In genomic region chr11:31780969-31781368, GRCm38 (mm10) we compare ENCODE assay signal across 21 mouse cellular contexts.
DNase-seq lines count a peak whose midpoint lies in the region; ATAC-seq and TF ChIP-seq lines count a peak whose summit lies in the region.
"Had no signal": no experiment of that assay in that cellular context is flagged by ENCODE, and none has a peak within 500 bp of the region (broad histone marks: within the 10 kb centered on the region; RNA-seq: fewer than 3 reads in every experiment).

No protein-coding gene starts in this region.

- 0 out of 2 replicates have a peak, but pooled peaks have one; percentile 67 for ATAC-seq in intestine, embryonic 15.5 days
- ATAC-seq in intestine, postnatal 0 days = no peak
- peak; percentile 92 for ATAC-seq in erythroid progenitor cell, adult 5-6 weeks (replicated peaks; ENCODE audit: low FRiP score, poor library complexity, severe bottlenecking)
- ATAC-seq in liver, embryonic 14.5 days (ENCODE audit: insufficient read depth) = peak; percentile 98
- peak; percentile 86; the same call in 1 of the 2 replicates for ATAC-seq in stomach, embryonic 15.5 days (ENCODE audit: insufficient read depth, low FRiP score, low read depth)
- no peak for ATAC-seq in lung, postnatal 0 days
- ATAC-seq: CD4-positive, CD25-positive, alpha-beta regulatory T cell, adult 4 months; forebrain, postnatal 0 days; midbrain, embryonic 15.5 days had no signal

- peak; percentile 61 for TF ChIP-seq EP300 in liver, embryonic 14.5 days (IDR thresholded peaks at IDR 0.05; ENCODE audit: low read depth)
- TF ChIP-seq EP300 in lung, postnatal 0 days (IDR thresholded peaks at IDR 0.05) = no peak

- H3K4me3 ChIP-seq in intestine, embryonic 15.5 days (replicated peaks) = no peak overlapping the region
- no peak overlapping the region for H3K4me3 ChIP-seq in intestine, postnatal 0 days (ENCODE audit: low read depth, low read length)
- H3K4me3 ChIP-seq in liver, embryonic 14.5 days (ENCODE audit: insufficient read depth in 1 of 2, low read depth in 2 of 2, low read length in 2 of 2) = peak overlapping the region in 1 of 2 experiments; percentile 22; a peak in 1 of 4 replicates
- no peak overlapping the region for H3K4me3 ChIP-seq in stomach, embryonic 15.5 days (replicated peaks)
- H3K4me3 ChIP-seq in lung, postnatal 0 days (ENCODE audit: low read depth, low read length) = no peak overlapping the region
- H3K4me3 ChIP-seq: forebrain, embryonic 10.5 days; hindbrain, embryonic 12.5 days; layer of hippocampus, adult 2 months; midbrain, embryonic 15.5 days; neural tube, embryonic 12.5 days had no signal

- H3K4me2 ChIP-seq in intestine, embryonic 15.5 days (replicated peaks) = no peak overlapping the region
- no peak overlapping the region for H3K4me2 ChIP-seq in intestine, postnatal 0 days (replicated peaks; ENCODE audit: low read depth)
- peak overlapping the region; percentile 58 for H3K4me2 ChIP-seq in liver, embryonic 14.5 days (ENCODE audit: low read depth)
- H3K4me2 ChIP-seq in stomach, embryonic 15.5 days = no peak overlapping the region
- no peak overlapping the region for H3K4me2 ChIP-seq in lung, postnatal 0 days (replicated peaks; ENCODE audit: low read depth, low read length)
- H3K4me2 ChIP-seq: hindbrain, embryonic 12.5 days; midbrain, embryonic 15.5 days; neural tube, embryonic 12.5 days had no signal

- no peak overlapping the region for H3K9ac ChIP-seq in intestine, embryonic 15.5 days
- no peak overlapping the region for H3K9ac ChIP-seq in intestine, postnatal 0 days (ENCODE audit: low read depth, low read length)
- H3K9ac ChIP-seq in liver, embryonic 14.5 days (replicated peaks) = peak overlapping the region; percentile 48
- no peak overlapping the region for H3K9ac ChIP-seq in stomach, embryonic 15.5 days
- H3K9ac ChIP-seq in lung, postnatal 0 days (replicated peaks; ENCODE audit: low read depth) = no peak overlapping the region
- H3K9ac ChIP-seq: forebrain, postnatal 0 days; hindbrain, embryonic 12.5 days; midbrain, embryonic 15.5 days; neural tube, embryonic 12.5 days had no signal

- TF ChIP-seq CTCF in intestine, postnatal 0 days (IDR thresholded peaks at IDR 0.05; ENCODE audit: low read depth) = no peak
- TF ChIP-seq CTCF in liver, embryonic 14.5 days (IDR thresholded peaks at IDR 0.05; ENCODE audit: low read depth) = no peak
- TF ChIP-seq CTCF in lung, postnatal 0 days (IDR thresholded peaks at IDR 0.05) = no peak

- no peaks in the 10 kb centered on the region for H3K4me1 ChIP-seq in intestine, embryonic 15.5 days (replicated peaks)
- 0 out of 2 replicates have a peak, but pooled peaks cover 3% of the 10 kb centered on the region for H3K4me1 ChIP-seq in intestine, postnatal 0 days (replicated peaks; ENCODE audit: control insufficient read depth, insufficient read depth, low read length)
- peaks cover 21 to 31% of the 10 kb centered on the region in 2 experiments for H3K4me1 ChIP-seq in liver, embryonic 14.5 days (replicated peaks; ENCODE audit: control insufficient read depth in 2 of 2, insufficient read depth in 2 of 2, low read length in 1 of 2)
- no peaks in the 10 kb centered on the region for H3K4me1 ChIP-seq in stomach, embryonic 15.5 days
- H3K4me1 ChIP-seq in lung, postnatal 0 days (ENCODE audit: insufficient read depth, low read depth, low read length) = no peaks in the 10 kb centered on the region
- H3K4me1 ChIP-seq: forebrain, embryonic 10.5 days; midbrain, embryonic 15.5 days; neural tube, embryonic 12.5 days had no signal

- intact Hi-C loops in left cerebral cortex, postnatal 10 days (cut with DNase I) = no loop called here

- peak; percentile 63 to 70 (median 68) for DNase-seq in liver, embryonic 14.5 days (ENCODE audit: low read depth in 3 of 3, low spot score in 3 of 3)
- DNase-seq in lung, postnatal 10 days = no peak
- no peak for DNase-seq in lung, postnatal 0 days (ENCODE audit: low spot score)
- DNase-seq in left cerebral cortex, postnatal 10 days (ENCODE audit: extremely low spot score in 1 of 2, low spot score in 2 of 2) = no peak
- DNase-seq: cerebellum, postnatal 25 days; forebrain, postnatal 0 days; gastrocnemius, postnatal 36 days; kidney, adult 8-10 months; kidney, postnatal 25 days; retina, postnatal 1 day; right cerebral cortex, postnatal 25 days had no signal

- no peak overlapping the region for H3K27ac ChIP-seq in intestine, embryonic 15.5 days
- no peak overlapping the region for H3K27ac ChIP-seq in intestine, postnatal 0 days (ENCODE audit: low read depth, low read length)
- H3K27ac ChIP-seq in liver, embryonic 14.5 days = peak overlapping the region; percentile 86
- H3K27ac ChIP-seq in stomach, embryonic 15.5 days = no peak overlapping the region
- H3K27ac ChIP-seq in lung, postnatal 0 days (ENCODE audit: low read length) = no peak overlapping the region
- H3K27ac ChIP-seq: forebrain, embryonic 10.5 days; hindbrain, embryonic 12.5 days; layer of hippocampus, adult 2 months; midbrain, embryonic 15.5 days; neural tube, embryonic 12.5 days had no signal

- 85% methylated on average over 6 of the region's 6 CpGs for WGBS in intestine, embryonic 15.5 days
- WGBS in intestine, postnatal 0 days = 70% methylated on average over 6 of the region's 6 CpGs
- WGBS in liver, embryonic 14.5 days (ENCODE audit: insufficient replicate concordance) = 46% methylated on average over 6 of the region's 6 CpGs
- 82% methylated on average over 6 of the region's 6 CpGs for WGBS in stomach, embryonic 15.5 days
- WGBS in lung, postnatal 0 days = 76% methylated on average over 6 of the region's 6 CpGs

- H3K9me3 ChIP-seq in intestine, embryonic 15.5 days = no peaks in the 10 kb centered on the region
- no peaks in the 10 kb centered on the region for H3K9me3 ChIP-seq in intestine, postnatal 0 days (ENCODE audit: control insufficient read depth)
- no peaks in the 10 kb centered on the region for H3K9me3 ChIP-seq in liver, embryonic 14.5 days (ENCODE audit: control insufficient read depth, low read length)
- H3K9me3 ChIP-seq in stomach, embryonic 15.5 days = no peaks in the 10 kb centered on the region
- H3K9me3 ChIP-seq in lung, postnatal 0 days (ENCODE audit: low read length) = no peaks in the 10 kb centered on the region
- H3K9me3 ChIP-seq: midbrain, embryonic 15.5 days had no signal

- no peaks in the 10 kb centered on the region for H3K36me3 ChIP-seq in intestine, embryonic 15.5 days
- H3K36me3 ChIP-seq in intestine, postnatal 0 days (ENCODE audit: control insufficient read depth, insufficient read depth) = no peaks in the 10 kb centered on the region
- H3K36me3 ChIP-seq in liver, embryonic 14.5 days (replicated peaks; ENCODE audit: control insufficient read depth, insufficient read depth, low read depth) = no peaks in the 10 kb centered on the region
- H3K36me3 ChIP-seq in stomach, embryonic 15.5 days = no peaks in the 10 kb centered on the region
- H3K36me3 ChIP-seq in lung, postnatal 0 days (ENCODE audit: insufficient read depth, low read length) = no peaks in the 10 kb centered on the region
- H3K36me3 ChIP-seq: forebrain, embryonic 10.5 days; hindbrain, embryonic 12.5 days; midbrain, embryonic 15.5 days; neural tube, embryonic 12.5 days had no signal

- H3K27me3 ChIP-seq in intestine, embryonic 15.5 days (replicated peaks) = no peaks in the 10 kb centered on the region
- H3K27me3 ChIP-seq in intestine, postnatal 0 days (replicated peaks; ENCODE audit: control insufficient read depth, insufficient read depth, low read length) = no peaks in the 10 kb centered on the region
- no peaks in the 10 kb centered on the region for H3K27me3 ChIP-seq in liver, embryonic 14.5 days (ENCODE audit: control insufficient read depth, insufficient read depth, low read length)
- H3K27me3 ChIP-seq in stomach, embryonic 15.5 days (replicated peaks) = no peaks in the 10 kb centered on the region
- H3K27me3 ChIP-seq in lung, postnatal 0 days (replicated peaks; ENCODE audit: insufficient read depth, low read length) = no peaks in the 10 kb centered on the region
- H3K27me3 ChIP-seq: hindbrain, embryonic 12.5 days; midbrain, embryonic 15.5 days; neural tube, embryonic 12.5 days had no signal

Comparison
In these comparisons a context has a peak if more than half of its experiments do, and no peak if none do; other contexts are left out.
1. ATAC-seq: peak in intestine, embryonic 15.5 days (single experiment), erythroid progenitor cell, adult 5-6 weeks (single experiment), liver, embryonic 14.5 days (single experiment) and stomach, embryonic 15.5 days (single experiment); none in intestine, postnatal 0 days (single experiment) and lung, postnatal 0 days (single experiment).
2. DNase-seq: peak in liver, embryonic 14.5 days (3 of 3); none in lung, postnatal 10 days (single experiment), lung, postnatal 0 days (single experiment) and left cerebral cortex, postnatal 10 days (0 of 2).